Mouse (Mus musculus) kidney, postnatal 0 days (tissue): ENCODE measurements around the gene Tbc1d16. TPM values are rescaled to one million over a fixed set of nuclear protein-coding genes. Genes with fewer than 3 reads are reported as not detected.

Experiments used
- ATAC-seq: fragments of 200-750 bp; cut with Nextera tagmentation; replicated peaks from 2 replicates; pipeline ENCODE4 v1.8.0; 2017; ENCODE audit warnings: low read depth, moderate number of reproducible peaks, moderate TSS enrichment, moderate library complexity; ENCODE audit not compliant: low FRiP score
- DNase-seq: peaks from one replicate; pipeline ENCODE4 v3.0.0-alpha.2; 2016; ENCODE audit warnings: low spot score
- H3K27ac ChIP-seq: fragments of 300-500 bp; sonication (generic); 2 replicates; pipeline ENCODE4 v1.5.1; 2014; ENCODE audit warnings: mild to moderate bottlenecking
- H3K27me3 ChIP-seq: fragments of 300-500 bp; sonication (generic); 2 replicates; pipeline ENCODE4 v1.6.1; 2014; ENCODE audit warnings: low read length, mixed read lengths; ENCODE audit not compliant: insufficient read depth
- H3K36me3 ChIP-seq: fragments of 300-500 bp; sonication (generic); 2 replicates; pipeline ENCODE4 v1.6.1; 2014; ENCODE audit warnings: low read length, mixed read lengths; ENCODE audit not compliant: insufficient read depth
- H3K4me1 ChIP-seq: fragments of 300-500 bp; sonication (generic); replicated peaks from 2 replicates; pipeline ENCODE4 v1.6.1; 2014; ENCODE audit warnings: antibody characterized with exemption, low read length, mixed read lengths; ENCODE audit not compliant: insufficient read depth
- H3K4me2 ChIP-seq: fragments of 300-500 bp; sonication (generic); 2 replicates; pipeline ENCODE4 v1.6.1; 2014; ENCODE audit warnings: mild to moderate bottlenecking, low read length, moderate library complexity, mixed read lengths
- H3K4me3 ChIP-seq: fragments of 300-500 bp; sonication (generic); replicated peaks from 2 replicates; pipeline ENCODE4 v1.5.1; 2014; ENCODE audit warnings: low read depth, low read length
- H3K9ac ChIP-seq: fragments of 300-500 bp; sonication (generic); 2 replicates; pipeline ENCODE4 v1.6.1; 2014; ENCODE audit warnings: low read depth, low read length
- H3K9me3 ChIP-seq: fragments of 300-500 bp; sonication (generic); replicated peaks from 2 replicates; pipeline ENCODE4 v1.6.1; 2016; ENCODE audit warnings: low read length, inconsistent platforms, mixed read lengths
- CTCF ChIP-seq: IDR thresholded peaks from 2 replicates; pipeline ENCODE4 v1.5.1; 2016; ENCODE audit warnings: antibody characterized with exemption, low read depth, mild to moderate bottlenecking, moderate library complexity
- WGBS: fragments of 180-500 bp; shearing (Covaris S2); extraction: QIAGEN DNeasy Blood & Tissue Kit; methylation state at CpG from one replicate; pipeline ENCODE4 v1.1.7; 2014; 5-methylcytosine and 5-hydroxymethylcytosine counted together
- polyA plus RNA-seq: library from polyadenylated mRNA; unstranded; fragments of >200 nt; fragmentation: Nextera tagmentation; extraction: Ambion mirVana; gene quantifications from 2 replicates; pipeline ENCODE4 v1.2.1, GENCODE M21; 2015

The Tbc1d16 gene
- polyA plus RNA-seq, 1 experiment from 2014 or later = 9.2 TPM

GRCm38 (mm10) chr11:119227591-119227990 is 708 bp downstream of the Tbc1d16 start:
- peak; percentile 27 for DNase-seq
- ATAC-seq = no peak
- peaks cover 20% of the 10 kb centered on the region for H3K4me1 ChIP-seq
- H3K27me3 ChIP-seq = no peaks in the 10 kb centered on the region
- H3K4me3 ChIP-seq = peak overlapping the region; percentile 80
- H3K4me2 ChIP-seq = peak overlapping the region; percentile 98
- no peaks in the 10 kb centered on the region for H3K9me3 ChIP-seq
- no peak for TF ChIP-seq CTCF
- no peaks in the 10 kb centered on the region for H3K36me3 ChIP-seq
- 4% methylated on average over 12 of the region's 12 CpGs for WGBS
- H3K9ac ChIP-seq = peak overlapping the region; percentile 78
- H3K27ac ChIP-seq = no peak overlapping the region

GRCm38 (mm10) chr11:119225634-119226033 is 2.7 kb downstream of the Tbc1d16 start:
- TF ChIP-seq CTCF = no peak
- Histone ChIP-seq H3K27ac (no peak overlapping the region), H3K9ac (peak overlapping the region; percentile 31; the same call in 1 of the 2 replicates), H3K4me1 (peaks cover 29% of the 10 kb centered on the region), H3K36me3 (no peaks in the 10 kb centered on the region), H3K4me2 (no peak overlapping the region), H3K27me3 (no peaks in the 10 kb centered on the region), H3K4me3 (no peak overlapping the region), H3K9me3 (no peaks in the 10 kb centered on the region)
- 65% methylated on average over 9 of the region's 9 CpGs for WGBS
- ATAC-seq (no peak), DNase-seq (no peak)

GRCm38 (mm10) chr11:119224926-119225325 is 3.4 kb downstream of the Tbc1d16 start:
- Histone ChIP-seq H3K4me1 (peaks cover 29% of the 10 kb centered on the region), H3K36me3 (no peaks in the 10 kb centered on the region), H3K27me3 (no peaks in the 10 kb centered on the region), H3K4me2 (no peak overlapping the region), H3K4me3 (no peak overlapping the region), H3K9me3 (no peaks in the 10 kb centered on the region), H3K9ac (no peak overlapping the region), H3K27ac (no peak overlapping the region)
- 94% methylated on average over 6 of the region's 6 CpGs for WGBS
- no peak for DNase-seq
- TF ChIP-seq CTCF = no peak
- ATAC-seq = no peak

GRCm38 (mm10) chr11:119223124-119223890 is 5.0 kb downstream of the Tbc1d16 start:
- 70% methylated on average over 20 of the region's 20 CpGs for WGBS
- no peaks in the 10 kb centered on the region for H3K27me3 ChIP-seq
- peaks cover 24% of the 10 kb centered on the region for H3K4me1 ChIP-seq
- no peak overlapping the region for H3K9ac ChIP-seq
- no peak overlapping the region for H3K4me3 ChIP-seq
- DNase-seq (no peak), ATAC-seq (no peak)
- no peaks in the 10 kb centered on the region for H3K9me3 ChIP-seq
- H3K36me3 ChIP-seq = no peaks in the 10 kb centered on the region
- H3K4me2 ChIP-seq = no peak overlapping the region
- H3K27ac ChIP-seq = 0 out of 2 replicates have a peak overlapping the region, but pooled peaks have one; percentile 13
- TF ChIP-seq CTCF = no peak

- H3K9ac ChIP-seq = no peak overlapping the region
- 36% methylated on average over 10 of the region's 11 CpGs for WGBS
- peak; percentile 55 for ATAC-seq
Observed at GRCm38 (mm10) chr11:119221812-119222510, 6.3 kb downstream of the Tbc1d16 start.

GRCm38 (mm10) chr11:119219816-119220465 is 8.4 kb downstream of the Tbc1d16 start:
- Histone ChIP-seq H3K36me3 (no peaks in the 10 kb centered on the region), H3K9ac (no peak overlapping the region)

More at GRCm38 (mm10) chr11:119221812-119222510, 6.3 kb downstream of the Tbc1d16 start:
- H3K4me1 ChIP-seq = peaks cover 15% of the 10 kb centered on the region
- TF ChIP-seq CTCF = no peak
- no peak overlapping the region for H3K4me2 ChIP-seq
- H3K27me3 ChIP-seq = no peaks in the 10 kb centered on the region
- no peak for DNase-seq
- H3K9me3 ChIP-seq = no peaks in the 10 kb centered on the region
- no peak overlapping the region for H3K4me3 ChIP-seq
- no peak overlapping the region for H3K27ac ChIP-seq
- no peaks in the 10 kb centered on the region for H3K36me3 ChIP-seq

More at GRCm38 (mm10) chr11:119219816-119220465, 8.4 kb downstream of the Tbc1d16 start:
- Histone ChIP-seq H3K27me3 (no peaks in the 10 kb centered on the region), H3K27ac (peak overlapping the region; percentile 31; the same call in 1 of the 2 replicates), H3K9me3 (no peaks in the 10 kb centered on the region), H3K4me3 (no peak overlapping the region), H3K4me2 (no peak overlapping the region), H3K4me1 (peaks cover 33% of the 10 kb centered on the region)
- DNase-seq (no peak), ATAC-seq (peak; percentile 37)
- 31% methylated on average over 17 of the region's 17 CpGs for WGBS
- no peak for TF ChIP-seq CTCF
